Mouse (Mus musculus): ENCODE results near the gene Fosb. TPM values are rescaled to one million over a fixed set of nuclear protein-coding genes. Genes with fewer than 3 reads are reported as not detected.

The Fosb gene
- polyA plus RNA-seq, 1 experiment from 2014 or later: not detected

GRCm38 (mm10) chr7:19303046-19303305, 6.9 kb downstream of the Fosb start:
- Histone ChIP-seq H3K36me3 (no peaks in the 10 kb centered on the region), H3K27ac (no peak overlapping the region), H3K9ac (no peak overlapping the region), H3K9me3 (no peaks in the 10 kb centered on the region), H3K27me3 (replicated peaks) (peaks cover 64% of the 10 kb centered on the region), H3K4me1 (peaks cover 28% of the 10 kb centered on the region), H3K4me2 (replicated peaks) (no peak overlapping the region), H3K4me3 (no peak overlapping the region)
- ATAC-seq (ENCODE audit: low FRiP score, low read depth): no peak
- 73% methylated on average over 12 of the region's 12 CpGs for WGBS

GRCm38 (mm10) chr7:19302264-19303045, 7.4 kb downstream of the Fosb start:
- Histone ChIP-seq H3K27ac (no peak overlapping the region), H3K9ac (0 out of 2 replicates have a peak overlapping the region, but pooled peaks have one; percentile 21), H3K36me3 (no peaks in the 10 kb centered on the region), H3K9me3 (no peaks in the 10 kb centered on the region), H3K4me1 (peaks cover 24% of the 10 kb centered on the region), H3K4me3 (no peak overlapping the region), H3K4me2 (replicated peaks) (peak overlapping the region; percentile 56), H3K27me3 (replicated peaks) (peaks cover 61% of the 10 kb centered on the region)
- ATAC-seq (ENCODE audit: low FRiP score, low read depth): no peak
- 48% methylated on average over 13 of the region's 13 CpGs for WGBS

GRCm38 (mm10) chr7:19301461-19302263, 8.2 kb downstream of the Fosb start:
- WGBS: 11% methylated on average over 16 of the region's 16 CpGs
- Histone ChIP-seq H3K9me3 (no peaks in the 10 kb centered on the region), H3K36me3 (no peaks in the 10 kb centered on the region), H3K4me3 (peak overlapping the region; percentile 15), H3K4me1 (peaks cover 24% of the 10 kb centered on the region), H3K27ac (no peak overlapping the region), H3K4me2 (replicated peaks) (peak overlapping the region; percentile 56), H3K9ac (peak overlapping the region; percentile 42; the same call in 1 of the 2 replicates), H3K27me3 (replicated peaks) (peaks cover 53% of the 10 kb centered on the region)
- no peak for ATAC-seq (ENCODE audit: low FRiP score, low read depth)

- Histone ChIP-seq H3K4me1 (peaks cover 24% of the 10 kb centered on the region), H3K9ac (0 out of 2 replicates have a peak overlapping the region, but pooled peaks have one; percentile 35), H3K36me3 (no peaks in the 10 kb centered on the region), H3K9me3 (no peaks in the 10 kb centered on the region), H3K27ac (no peak overlapping the region), H3K4me2 (replicated peaks) (peak overlapping the region; percentile 56), H3K4me3 (peak overlapping the region; percentile 40), H3K27me3 (replicated peaks) (peaks cover 44% of the 10 kb centered on the region)
- WGBS: under 1% methylated on average over 29 of the region's 29 CpGs
- ATAC-seq (ENCODE audit: low FRiP score, low read depth): peak; percentile 75
These were observed 9.1 kb downstream of the Fosb start for GRCm38 (mm10) chr7:19300501-19301421.

- peaks cover 18% of the 10 kb centered on the region for H3K4me1 ChIP-seq
- H3K36me3 ChIP-seq: peaks cover 5% of the 10 kb centered on the region; the same call in 1 of the 2 replicates
- peaks cover 28% of the 10 kb centered on the region for H3K27me3 ChIP-seq (replicated peaks)
- WGBS: 21% methylated on average over 3 of the region's 3 CpGs
- no peak overlapping the region for H3K27ac ChIP-seq
- no peaks in the 10 kb centered on the region for H3K9me3 ChIP-seq
- ATAC-seq (ENCODE audit: low FRiP score, low read depth): no peak
- no peak overlapping the region for H3K4me2 ChIP-seq (replicated peaks)
- no peak overlapping the region for H3K4me3 ChIP-seq
- H3K9ac ChIP-seq: no peak overlapping the region
These were observed 10.7 kb downstream of the Fosb start for GRCm38 (mm10) chr7:19299194-19299593.

GRCm38 (mm10) chr7:19297794-19298193, 12.1 kb downstream of the Fosb start:
- no peak overlapping the region for H3K27ac ChIP-seq
- no peak overlapping the region for H3K4me3 ChIP-seq
- ATAC-seq (ENCODE audit: low FRiP score, low read depth): no peak
- WGBS: 92% methylated on average over 5 of the region's 5 CpGs
- no peaks in the 10 kb centered on the region for H3K9me3 ChIP-seq
- H3K27me3 ChIP-seq (replicated peaks): peaks cover 14% of the 10 kb centered on the region
- peaks cover 17% of the 10 kb centered on the region for H3K36me3 ChIP-seq
- no peak overlapping the region for H3K4me2 ChIP-seq (replicated peaks)
- H3K9ac ChIP-seq: no peak overlapping the region
- H3K4me1 ChIP-seq: peaks cover 9% of the 10 kb centered on the region

- Histone ChIP-seq H3K27me3 (replicated peaks) (peaks cover 7% of the 10 kb centered on the region), H3K9ac (no peak overlapping the region), H3K36me3 (peaks cover 17% of the 10 kb centered on the region), H3K4me1 (peaks cover 9% of the 10 kb centered on the region), H3K27ac (no peak overlapping the region), H3K9me3 (no peaks in the 10 kb centered on the region), H3K4me2 (replicated peaks) (no peak overlapping the region), H3K4me3 (no peak overlapping the region)
- 92% methylated on average over 6 of the region's 6 CpGs for WGBS
- no peak for ATAC-seq (ENCODE audit: low FRiP score, low read depth)
These were observed 12.8 kb downstream of the Fosb start for GRCm38 (mm10) chr7:19297034-19297433.

GRCm38 (mm10) chr7:19295503-19296185, 14.2 kb downstream of the Fosb start:
- H3K9me3 ChIP-seq: no peaks in the 10 kb centered on the region
- peak; percentile 59 for ATAC-seq (ENCODE audit: low FRiP score, low read depth)
- H3K4me2 ChIP-seq (replicated peaks): peak overlapping the region; percentile 49
- peak overlapping the region; percentile 16 for H3K4me3 ChIP-seq
- H3K4me1 ChIP-seq: peaks cover 13% of the 10 kb centered on the region
- WGBS: 15% methylated on average over 22 of the region's 22 CpGs
- peaks cover 17% of the 10 kb centered on the region for H3K36me3 ChIP-seq
- no peak overlapping the region for H3K9ac ChIP-seq
- H3K27ac ChIP-seq: no peak overlapping the region
- H3K27me3 ChIP-seq (replicated peaks): no peaks in the 10 kb centered on the region

GRCm38 (mm10) chr7:19290969-19291596, 18.8 kb downstream of the Fosb start:
- WGBS: 1% methylated on average over 20 of the region's 20 CpGs
- H3K9me3 ChIP-seq: no peaks in the 10 kb centered on the region
- peaks cover 45% of the 10 kb centered on the region for H3K36me3 ChIP-seq
- H3K27me3 ChIP-seq (replicated peaks): no peaks in the 10 kb centered on the region
- peak overlapping the region; percentile 22; the same call in 1 of the 2 replicates for H3K27ac ChIP-seq
- H3K4me2 ChIP-seq (replicated peaks): peak overlapping the region; percentile 54
- H3K9ac ChIP-seq: peak overlapping the region; percentile 51
- peaks cover 20% of the 10 kb centered on the region for H3K4me1 ChIP-seq
- peak overlapping the region; percentile 18 for H3K4me3 ChIP-seq
- 0 out of 2 replicates have a peak, but pooled peaks have one; percentile 19 for ATAC-seq (ENCODE audit: low FRiP score, low read depth)

GRCm38 (mm10) chr7:19284763-19285162, 25.1 kb downstream of the Fosb start:
- H3K27me3 ChIP-seq (replicated peaks): peaks cover 17% of the 10 kb centered on the region
- H3K4me2 ChIP-seq (replicated peaks): no peak overlapping the region
- 30% methylated on average over 4 of the region's 4 CpGs for WGBS
- ATAC-seq (ENCODE audit: low FRiP score, low read depth): no peak
- H3K27ac ChIP-seq: no peak overlapping the region
- H3K4me1 ChIP-seq: peaks cover 8% of the 10 kb centered on the region
- H3K4me3 ChIP-seq: no peak overlapping the region
- H3K9me3 ChIP-seq: no peaks in the 10 kb centered on the region
- H3K9ac ChIP-seq: no peak overlapping the region
- H3K36me3 ChIP-seq: peaks cover 29% of the 10 kb centered on the region

- H3K4me3 ChIP-seq: peak overlapping the region; percentile 84
- peaks cover 8% of the 10 kb centered on the region for H3K4me1 ChIP-seq
- no peaks in the 10 kb centered on the region for H3K9me3 ChIP-seq
- peaks cover 19% of the 10 kb centered on the region for H3K36me3 ChIP-seq
- H3K27ac ChIP-seq: peak overlapping the region; percentile 77; the same call in 1 of the 2 replicates
- H3K9ac ChIP-seq: peak overlapping the region; percentile 93
- H3K27me3 ChIP-seq (replicated peaks): peaks cover 31% of the 10 kb centered on the region
- peak overlapping the region; percentile 86 for H3K4me2 ChIP-seq (replicated peaks)
- peak; percentile 14; the same call in 1 of the 2 replicates for ATAC-seq (ENCODE audit: low FRiP score, low read depth)
- 38% methylated on average over 14 of the region's 14 CpGs for whole genome bisulfite sequencing
These were observed 26.4 kb downstream of the Fosb start for GRCm38 (mm10) chr7:19283406-19283804.

Measured in neural tube, embryonic 12.5 days (tissue).